Mouse (Mus musculus) olfactory bulb, adult 2 months (tissue): ENCODE data around the gene Cacng4.

Experiments used
- CTCF ChIP-seq: fragments of 200-500 bp; IDR thresholded peaks from 2 replicates; pipeline ENCODE4 v1.5.1; 2012; ENCODE audit warnings: low read depth, mild to moderate bottlenecking, low read length, moderate library complexity; ENCODE audit not compliant: insufficient read depth
- POLR2A ChIP-seq: fragments of 200-500 bp; IDR thresholded peaks from 2 replicates; pipeline ENCODE4 v1.6.1; 2012; ENCODE audit warnings: mild to moderate bottlenecking, low read depth, low read length, moderate library complexity; ENCODE audit not compliant: insufficient read depth

DNA sequence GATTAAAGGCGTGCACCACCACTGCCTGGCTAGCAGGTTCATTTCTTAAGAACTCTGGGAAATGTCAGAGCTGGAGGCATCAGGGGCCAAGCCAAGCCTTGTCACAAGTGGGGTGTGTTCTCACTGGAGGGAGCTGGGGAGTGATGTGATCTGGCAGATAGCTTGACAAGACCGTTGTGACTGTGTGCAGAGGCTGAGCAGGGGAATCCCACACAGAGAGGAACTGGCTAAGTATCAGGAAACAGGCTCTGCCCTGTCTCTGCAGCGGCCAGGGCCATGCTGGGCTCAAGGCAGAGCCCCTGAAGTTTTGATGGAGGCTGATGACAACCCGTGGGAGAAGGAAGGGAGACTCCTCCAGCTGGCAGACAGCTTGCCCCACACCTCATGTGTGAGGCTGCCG is 11.8 kb downstream of the Cacng4 start:
- TF ChIP-seq POLR2A = no peak
- TF ChIP-seq CTCF = no peak
